Mouse (Mus musculus): ENCODE measurements around the gene Gm4952. TPM values are rescaled to one million over a fixed set of nuclear protein-coding genes. Genes with fewer than 3 reads are reported as not detected.

Gene Gm4952
- polyA plus RNA-seq, 1 experiment from 2014 or later, result not detected

Other genes starting within 250 kb of the Gm4952 start
- not detected in 2 replicates for gene Olfr1440, start 212.7 kb upstream of the Gm4952 start, polyA plus RNA-seq (2015; fragmentation: Nextera tagmentation; extraction: Ambion mirVana)
- not detected in 2 replicates for gene Olfr1441, start 182.5 kb upstream of the Gm4952 start, polyA plus RNA-seq (2015; fragmentation: Nextera tagmentation; extraction: Ambion mirVana)
- gene Pfpl, start 172.1 kb upstream of the Gm4952 start, polyA plus RNA-seq (2015; fragmentation: Nextera tagmentation; extraction: Ambion mirVana), result not detected in 2 replicates
- 0.69 and 0.71 TPM in 2 replicates for gene Mpeg1, start 139.2 kb upstream of the Gm4952 start, polyA plus RNA-seq (2015; fragmentation: Nextera tagmentation; extraction: Ambion mirVana)
- gene Dtx4, start 98.5 kb upstream of the Gm4952 start, polyA plus RNA-seq (2015; fragmentation: Nextera tagmentation; extraction: Ambion mirVana), result 38.6 and 39.3 TPM in 2 replicates
- gene Fam111a, start 54.2 kb upstream of the Gm4952 start, polyA plus RNA-seq (2015; fragmentation: Nextera tagmentation; extraction: Ambion mirVana), result 5.3 and 6.5 TPM in 2 replicates
- not detected in 2 replicates for gene Glyat, start 33.3 kb downstream of the Gm4952 start, polyA plus RNA-seq (2015; fragmentation: Nextera tagmentation; extraction: Ambion mirVana)
- gene Olfr1442, start 70.5 kb downstream of the Gm4952 start, polyA plus RNA-seq (2015; fragmentation: Nextera tagmentation; extraction: Ambion mirVana), result not detected in 2 replicates
- gene Olfr1443, start 78.1 kb downstream of the Gm4952 start, polyA plus RNA-seq (2015; fragmentation: Nextera tagmentation; extraction: Ambion mirVana), result not detected in 2 replicates
- not detected in 2 replicates for gene Keg1, start 95.8 kb downstream of the Gm4952 start, polyA plus RNA-seq (2015; fragmentation: Nextera tagmentation; extraction: Ambion mirVana)
- 1.4 and 2.0 TPM in 2 replicates for gene Cntf, start 165.7 kb downstream of the Gm4952 start, polyA plus RNA-seq (2015; fragmentation: Nextera tagmentation; extraction: Ambion mirVana)
- gene Zfp91, start 196.2 kb downstream of the Gm4952 start, polyA plus RNA-seq (2015; fragmentation: Nextera tagmentation; extraction: Ambion mirVana), result 11.0 and 12.0 TPM in 2 replicates
- 0.63 and 0.85 TPM in 2 replicates for gene Lpxn, start 196.2 kb downstream of the Gm4952 start, polyA plus RNA-seq (2015; fragmentation: Nextera tagmentation; extraction: Ambion mirVana)
- gene Gm5244, start 246.7 kb downstream of the Gm4952 start, polyA plus RNA-seq (2015; fragmentation: Nextera tagmentation; extraction: Ambion mirVana), result not detected in 2 replicates